Mouse (Mus musculus): ENCODE data around the gene Serpina3g. TPM values are rescaled to one million over a fixed set of nuclear protein-coding genes. Genes with fewer than 3 reads are reported as not detected.
A peak's percentile ranks its signal among the peaks of the same experiment; 100 is the strongest.

The Serpina3g gene
- total RNA-seq (2014; rRNA removed) (0.15 and 0.43 TPM in 2 replicates), polyA plus RNA-seq (2015; fragmentation: Nextera tagmentation; extraction: Ambion mirVana) (0.47 and 0.48 TPM in 2 replicates)

GRCm38 (mm10) chr12:104235915-104236314 lies at the start of gene Serpina3g:
Gene Serpina3g (plus strand): TSS chr12:104236245.
- H3K27ac ChIP-seq (ENCODE audit: low read depth, low read length), result no peak within 1 kb of the TSS
- H3K36me3 ChIP-seq (ENCODE audit: insufficient read depth), result no peaks in the 10 kb centered on the region
- ATAC-seq, result no peak
- no peak within 1 kb of the TSS for H3K9ac ChIP-seq
- no peaks in the 10 kb centered on the region for H3K9me3 ChIP-seq (ENCODE audit: low read length)
- no peaks in the 10 kb centered on the region for H3K4me1 ChIP-seq (ENCODE audit: insufficient read depth)
- no peak within 1 kb of the TSS for H3K4me3 ChIP-seq (ENCODE audit: low read depth, low read length)
- TF ChIP-seq CTCF (IDR thresholded peaks at IDR 0.05; ENCODE audit: low read depth), result no peak
- no peaks in the 10 kb centered on the region for H3K27me3 ChIP-seq (ENCODE audit: insufficient read depth, low read length)
- no peak within 1 kb of the TSS for H3K4me2 ChIP-seq (ENCODE audit: low read depth)
- 74% methylated on average over 5 of the region's 5 CpGs for WGBS
- DNase-seq, result no peak

GRCm38 (mm10) chr12:104189246-104189645 lies 46.8 kb upstream of the Serpina3g start:
- H3K4me2 ChIP-seq (ENCODE audit: low read depth), result no peak overlapping the region
- 74% methylated on average over 2 of the region's 2 CpGs for WGBS
- H3K4me3 ChIP-seq (ENCODE audit: low read depth, low read length), result no peak overlapping the region
- no peaks in the 10 kb centered on the region for H3K9me3 ChIP-seq (ENCODE audit: low read length)
- H3K27ac ChIP-seq (ENCODE audit: low read depth, low read length), result no peak overlapping the region
- DNase-seq (no peak), ATAC-seq (no peak)
- H3K4me1 ChIP-seq (ENCODE audit: insufficient read depth), result no peaks in the 10 kb centered on the region
- H3K36me3 ChIP-seq (ENCODE audit: insufficient read depth), result no peaks in the 10 kb centered on the region
- no peak overlapping the region for H3K9ac ChIP-seq
- H3K27me3 ChIP-seq (ENCODE audit: insufficient read depth, low read length), result no peaks in the 10 kb centered on the region
- no peak for TF ChIP-seq CTCF (IDR thresholded peaks at IDR 0.05; ENCODE audit: low read depth)

GRCm38 (mm10) chr12:104190852-104191251 lies 45.2 kb upstream of the Serpina3g start:
- TF ChIP-seq CTCF (IDR thresholded peaks at IDR 0.05; ENCODE audit: low read depth), result no peak
- DNase-seq (no peak), ATAC-seq (peak; percentile 51; the same call in 1 of the 2 replicates)
- Histone ChIP-seq H3K4me2 (ENCODE audit: low read depth) (no peak overlapping the region), H3K4me1 (ENCODE audit: insufficient read depth) (no peaks in the 10 kb centered on the region), H3K36me3 (ENCODE audit: insufficient read depth) (no peaks in the 10 kb centered on the region), H3K9ac (no peak overlapping the region), H3K9me3 (ENCODE audit: low read length) (no peaks in the 10 kb centered on the region), H3K4me3 (ENCODE audit: low read depth, low read length) (no peak overlapping the region), H3K27me3 (ENCODE audit: insufficient read depth, low read length) (no peaks in the 10 kb centered on the region), H3K27ac (ENCODE audit: low read depth, low read length) (no peak overlapping the region)

DNA sequence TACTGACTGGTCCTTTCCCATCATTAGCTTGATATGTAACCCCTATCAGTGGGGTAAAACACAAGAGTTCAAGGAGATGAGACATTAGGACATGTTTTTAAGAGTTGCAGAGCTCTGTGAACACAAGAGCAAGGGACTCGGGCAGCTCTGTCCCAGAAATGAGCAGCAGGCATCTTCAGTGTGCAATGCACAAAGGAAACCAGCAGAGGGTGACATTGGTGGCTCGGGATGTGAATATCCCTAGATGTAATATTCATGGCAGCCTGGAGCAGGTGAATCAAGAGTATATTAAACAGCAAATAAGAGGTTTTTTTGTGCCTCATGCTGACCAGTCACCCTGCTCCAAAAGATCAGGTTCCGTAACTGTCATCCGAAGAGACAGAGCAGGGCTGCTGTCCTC lies 26.9 kb upstream of the Serpina3g start:
- WGBS, result 76% methylated on average over 4 of the region's 4 CpGs

DNA sequence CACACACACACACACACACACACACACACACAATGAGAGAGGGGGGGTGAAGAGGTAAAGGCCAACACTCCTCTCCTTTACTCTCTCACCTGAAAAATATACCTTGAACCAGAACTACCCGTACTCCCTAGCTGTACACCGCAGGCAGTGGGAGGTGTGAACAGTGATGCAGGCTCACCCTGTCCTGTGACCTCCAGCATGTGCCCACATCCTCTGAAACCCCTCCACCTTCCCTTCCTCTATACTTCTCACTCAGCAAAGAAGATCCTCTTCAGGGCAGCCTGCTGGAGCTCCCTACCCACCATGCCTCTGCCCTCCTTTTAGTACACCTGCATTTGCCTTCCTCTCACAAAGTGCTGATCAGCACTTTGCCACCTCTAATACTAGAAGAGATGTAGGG lies 26.2 kb upstream of the Serpina3g start:
- Histone ChIP-seq H3K27ac (ENCODE audit: low read depth, low read length) (no peak overlapping the region), H3K27me3 (ENCODE audit: insufficient read depth, low read length) (no peaks in the 10 kb centered on the region), H3K4me2 (ENCODE audit: low read depth) (no peak overlapping the region), H3K36me3 (ENCODE audit: insufficient read depth) (no peaks in the 10 kb centered on the region), H3K4me3 (ENCODE audit: low read depth, low read length) (no peak overlapping the region), H3K9me3 (ENCODE audit: low read length) (no peaks in the 10 kb centered on the region), H3K9ac (no peak overlapping the region), H3K4me1 (ENCODE audit: insufficient read depth) (no peaks in the 10 kb centered on the region)
- no peak for ATAC-seq
- DNase-seq, result no peak
- WGBS, result 95% methylated on average over 2 of the region's 2 CpGs
- no peak for TF ChIP-seq CTCF (IDR thresholded peaks at IDR 0.05; ENCODE audit: low read depth)

More for the DNA sequence above, 26.9 kb upstream of the Serpina3g start:
- Histone ChIP-seq H3K4me2 (ENCODE audit: low read depth) (no peak overlapping the region), H3K9ac (no peak overlapping the region), H3K4me1 (ENCODE audit: insufficient read depth) (no peaks in the 10 kb centered on the region), H3K36me3 (ENCODE audit: insufficient read depth) (no peaks in the 10 kb centered on the region), H3K4me3 (ENCODE audit: low read depth, low read length) (no peak overlapping the region), H3K27me3 (ENCODE audit: insufficient read depth, low read length) (no peaks in the 10 kb centered on the region), H3K9me3 (ENCODE audit: low read length) (no peaks in the 10 kb centered on the region), H3K27ac (ENCODE audit: low read depth, low read length) (no peak overlapping the region)
- DNase-seq (no peak), ATAC-seq (no peak)
- TF ChIP-seq CTCF (IDR thresholded peaks at IDR 0.05; ENCODE audit: low read depth), result peak; percentile 44

DNA sequence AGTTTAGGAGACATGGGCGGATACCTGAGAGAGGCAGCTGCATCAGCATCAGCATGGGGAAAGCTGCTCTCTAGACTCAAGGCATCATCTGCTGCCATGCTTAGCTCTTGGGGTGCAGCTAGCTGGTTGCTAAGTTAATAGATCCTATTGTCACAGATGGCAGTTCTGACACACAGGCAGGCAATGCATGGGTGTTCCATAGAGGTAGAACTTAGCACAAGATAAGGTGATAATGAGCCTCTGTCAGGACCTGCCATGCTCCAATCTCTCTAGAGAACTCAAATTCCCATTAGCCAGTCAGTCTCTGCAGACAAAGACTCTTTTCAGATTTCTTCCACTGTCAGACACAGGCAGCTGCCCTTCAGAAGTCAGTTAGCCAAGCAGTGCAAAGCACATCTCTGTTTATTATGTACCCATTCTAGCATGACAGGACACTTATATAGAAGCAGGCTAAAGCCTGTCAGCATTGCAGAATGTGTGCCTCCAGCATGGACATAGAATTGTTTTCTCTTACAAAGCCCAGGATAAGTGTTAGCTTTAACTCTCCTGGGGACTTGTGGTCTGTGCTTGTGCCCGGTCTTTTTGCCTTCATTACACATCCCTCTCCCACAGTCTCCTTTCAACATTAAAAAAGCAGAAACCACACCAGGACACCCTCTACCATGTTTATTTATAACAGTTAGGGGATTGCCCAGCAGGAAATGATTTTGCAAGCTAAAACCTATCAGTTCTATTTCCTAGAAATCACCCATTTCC lies 22.2 kb upstream of the Serpina3g start:
- no peak overlapping the region for H3K4me3 ChIP-seq (ENCODE audit: low read depth, low read length)
- H3K9me3 ChIP-seq (ENCODE audit: low read length), result no peaks in the 10 kb centered on the region
- TF ChIP-seq CTCF (IDR thresholded peaks at IDR 0.05; ENCODE audit: low read depth), result no peak
- ATAC-seq (peak; percentile 48), DNase-seq (no peak)
- H3K36me3 ChIP-seq (ENCODE audit: insufficient read depth), result no peaks in the 10 kb centered on the region
- no peak overlapping the region for H3K27ac ChIP-seq (ENCODE audit: low read depth, low read length)
- H3K27me3 ChIP-seq (ENCODE audit: insufficient read depth, low read length), result no peaks in the 10 kb centered on the region
- H3K9ac ChIP-seq, result no peak overlapping the region
- H3K4me1 ChIP-seq (ENCODE audit: insufficient read depth), result no peaks in the 10 kb centered on the region
- 52% methylated on average over 2 of the region's 2 CpGs for whole genome bisulfite sequencing
- no peak overlapping the region for H3K4me2 ChIP-seq (ENCODE audit: low read depth)

GRCm38 (mm10) chr12:104214445-104214753 lies 21.6 kb upstream of the Serpina3g start, which contains the start of gene Serpina3f:
Gene Serpina3f (plus strand): TSS chr12:104214544.
- WGBS, result 68% methylated on average over 1 of the region's 1 CpGs
- H3K9me3 ChIP-seq (ENCODE audit: low read length), result no peaks in the 10 kb centered on the region

More at GRCm38 (mm10) chr12:104214445-104214753, 21.6 kb upstream of the Serpina3g start, which contains the start of gene Serpina3f:
- no peak within 1 kb of the TSS for H3K9ac ChIP-seq
- no peak within 1 kb of the TSS for H3K4me3 ChIP-seq (ENCODE audit: low read depth, low read length)
- no peak for TF ChIP-seq CTCF (IDR thresholded peaks at IDR 0.05; ENCODE audit: low read depth)
- no peaks in the 10 kb centered on the region for H3K36me3 ChIP-seq (ENCODE audit: insufficient read depth)
- ATAC-seq (no peak), DNase-seq (no peak)
- H3K27ac ChIP-seq (ENCODE audit: low read depth, low read length), result no peak within 1 kb of the TSS
- H3K4me2 ChIP-seq (ENCODE audit: low read depth), result no peak within 1 kb of the TSS
- no peaks in the 10 kb centered on the region for H3K27me3 ChIP-seq (ENCODE audit: insufficient read depth, low read length)
- H3K4me1 ChIP-seq (ENCODE audit: insufficient read depth), result no peaks in the 10 kb centered on the region

Data from forebrain, postnatal 0 days (tissue).